Mouse (Mus musculus) gastrocnemius, adult 18-20 months (tissue): ENCODE results near the gene Zfp616. TPM values are rescaled to one million over a fixed set of nuclear protein-coding genes. Genes with fewer than 3 reads are reported as not detected.

Experiments used
- DNase-seq: peaks from one replicate; pipeline ENCODE4 v3.0.0; 2021; ENCODE audit warnings: low spot score
- long read RNA-seq, 2 experiments: library from polyadenylated mRNA; stranded (forward); transcript quantifications; one replicate each; pipeline ENCODE4 v2.0.0; 2021
- total RNA-seq, 2 experiments: library from RNA; stranded (reverse); gene quantifications; 2 replicates each; pipeline ENCODE4 v1.2.3; 2021

The Zfp616 gene
- total RNA-seq, result not detected
- long read RNA-seq, experiment 1, result 0 reads
- long read RNA-seq, experiment 2, result 0 reads

- DNase-seq, result no peak
Measured at GRCm38 (mm10) chr11:74069655-74070054, at the start of gene Zfp616. Gene Zfp616 (plus strand): TSS chr11:74069955.

- no peak for DNase-seq
Measured at GRCm38 (mm10) chr11:74051347-74051746, 18.4 kb upstream of the Zfp616 start.

GRCm38 (mm10) chr11:74056451-74056850 lies 13.3 kb upstream of the Zfp616 start, which contains the start of the genes Olfr139 and Olfr399:
Gene Olfr139 (minus strand): TSS chr11:74056551.
Gene Olfr399 (minus strand): TSS chr11:74056615.
- no peak for DNase-seq

GRCm38 (mm10) chr11:74100724-74101123 lies 31.0 kb downstream of the Zfp616 start:
- DNase-seq, result no peak

- no peak for DNase-seq
Measured at GRCm38 (mm10) chr11:74101507-74101906, 31.8 kb downstream of the Zfp616 start.

GRCm38 (mm10) chr11:74105066-74105465 lies 35.3 kb downstream of the Zfp616 start:
- no peak for DNase-seq

- DNase-seq, result no peak
Measured at GRCm38 (mm10) chr11:74113412-74113811, 43.7 kb downstream of the Zfp616 start, which contains the start of gene Olfr401. Gene Olfr401 (plus strand): TSS chr11:74113712.

Other genes starting within 250 kb of the Zfp616 start
- not detected for gene Olfr393, start 218.5 kb upstream of the Zfp616 start, total RNA-seq
- not detected for gene Olfr394, start 179.2 kb upstream of the Zfp616 start, total RNA-seq
- not detected for gene Olfr395, start 160.7 kb upstream of the Zfp616 start, total RNA-seq
- not detected for gene Olfr23, start 133.3 kb upstream of the Zfp616 start, total RNA-seq
- gene Olfr397, start 109.1 kb upstream of the Zfp616 start, total RNA-seq, result not detected
- not detected for gene Olfr398, start 79.5 kb upstream of the Zfp616 start, total RNA-seq
- not detected for gene Olfr139, start 13.4 kb upstream of the Zfp616 start, total RNA-seq
- not detected for gene Olfr399, start 13.3 kb upstream of the Zfp616 start, total RNA-seq
- not detected for gene Olfr401, start 43.8 kb downstream of the Zfp616 start, total RNA-seq
- not detected for gene Olfr402, start 83.6 kb downstream of the Zfp616 start, total RNA-seq
- gene Olfr403, start 116.3 kb downstream of the Zfp616 start, total RNA-seq, result not detected
- gene Olfr43, start 141.4 kb downstream of the Zfp616 start, total RNA-seq, result not detected
- not detected for gene Olfr406, start 189.9 kb downstream of the Zfp616 start, total RNA-seq
- not detected for gene Olfr59, start 213.8 kb downstream of the Zfp616 start, total RNA-seq